Mouse (Mus musculus) stomach, postnatal 0 days (tissue): ENCODE measurements around the gene Il31ra.

Source experiments
- CTCF ChIP-seq: IDR thresholded peaks from 2 replicates; pipeline ENCODE4 v1.5.1; 2016; ENCODE audit warnings: antibody characterized with exemption, low read depth, mild to moderate bottlenecking, moderate library complexity
- EP300 ChIP-seq: optimal IDR thresholded peaks from 2 replicates; pipeline ENCODE3; 2016; ENCODE audit warnings: antibody characterized with exemption

DNA sequence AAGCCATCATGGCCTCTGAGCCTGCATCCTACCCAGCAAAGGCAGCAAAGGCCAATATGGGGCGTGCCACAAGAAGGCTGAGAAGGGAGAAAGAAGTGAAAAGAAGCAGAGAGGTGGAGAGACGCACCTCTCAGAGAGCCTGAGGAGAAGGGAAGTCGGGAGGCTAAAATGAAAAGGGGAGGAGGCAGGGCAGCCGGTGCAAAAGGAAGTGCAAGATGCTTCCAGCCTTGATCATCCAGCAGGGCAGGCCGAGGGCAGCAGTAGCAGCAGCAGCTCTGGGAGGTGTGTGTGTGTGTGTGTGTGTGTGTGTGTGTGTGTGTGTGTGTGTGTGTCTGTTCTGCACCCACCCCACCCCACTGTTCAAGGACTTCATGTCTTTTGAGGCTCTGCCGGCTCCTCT is 71.9 kb downstream of the Il31ra start:
- no peak for TF ChIP-seq CTCF
- no peak for TF ChIP-seq EP300
